Mouse (Mus musculus): ENCODE measurements around the gene Fstl4. TPM values are rescaled to one million over a fixed set of nuclear protein-coding genes. Genes with fewer than 3 reads are reported as not detected.

Fstl4 gene
- total RNA-seq, 1 experiment, result 0.09 TPM

GRCm38 (mm10) chr11:53069751-53070150 is 305.3 kb downstream of the Fstl4 start:
- no peaks in the 10 kb centered on the region for H3K36me3 ChIP-seq (ENCODE audit: control insufficient read depth, insufficient read depth, low read length, poor library complexity, severe bottlenecking)
- H3K4me3 ChIP-seq (ENCODE audit: insufficient read depth in 1 of 2, low read depth in 1 of 2, low read length in 2 of 2, poor library complexity in 1 of 2, severe bottlenecking in 1 of 2), result no peak overlapping the region
- H3K27ac ChIP-seq (ENCODE audit: insufficient read depth, low read depth, low read length, poor library complexity, severe bottlenecking), result no peak overlapping the region
- H3K9me3 ChIP-seq (ENCODE audit: control insufficient read depth, insufficient read depth, low read depth, low read length), result no peaks in the 10 kb centered on the region
- no peak for DNase-seq (ENCODE audit: low read depth, low spot score)
- no peaks in the 10 kb centered on the region for H3K4me1 ChIP-seq (ENCODE audit: control insufficient read depth in 2 of 2, insufficient read depth in 2 of 2, low read length in 2 of 2, poor library complexity in 1 of 2)
- H3K9ac ChIP-seq (ENCODE audit: insufficient read depth, low read depth, low read length, poor library complexity, severe bottlenecking), result no peak overlapping the region
- TF ChIP-seq ZNF384 (IDR thresholded peaks at IDR 0.05; ENCODE audit: low read depth, low read length) (no peak), MAFK (IDR thresholded peaks at IDR 0.05; ENCODE audit: insufficient read depth, low read depth, low read length) (no peak)
- in situ Hi-C loops (cut with MboI; ENCODE audit: low sequenced_read_pairs in 2 of 2, unreplicated experiment in 2 of 2), result no loop called here

GRCm38 (mm10) chr11:53071602-53072001 is 307.2 kb downstream of the Fstl4 start:
- H3K4me3 ChIP-seq (ENCODE audit: insufficient read depth in 1 of 2, low read depth in 1 of 2, low read length in 2 of 2, poor library complexity in 1 of 2, severe bottlenecking in 1 of 2), result no peak overlapping the region
- no peaks in the 10 kb centered on the region for H3K4me1 ChIP-seq (ENCODE audit: control insufficient read depth in 2 of 2, insufficient read depth in 2 of 2, low read length in 2 of 2, poor library complexity in 1 of 2)
- no peaks in the 10 kb centered on the region for H3K36me3 ChIP-seq (ENCODE audit: control insufficient read depth, insufficient read depth, low read length, poor library complexity, severe bottlenecking)
- no peak overlapping the region for H3K9ac ChIP-seq (ENCODE audit: insufficient read depth, low read depth, low read length, poor library complexity, severe bottlenecking)
- H3K9me3 ChIP-seq (ENCODE audit: control insufficient read depth, insufficient read depth, low read depth, low read length), result no peaks in the 10 kb centered on the region
- H3K27ac ChIP-seq (ENCODE audit: insufficient read depth, low read depth, low read length, poor library complexity, severe bottlenecking), result no peak overlapping the region
- TF ChIP-seq CHD2 (IDR thresholded peaks at IDR 0.05; ENCODE audit: low read depth, low read length), result no peak
- DNase-seq (ENCODE audit: low read depth, low spot score), result no peak
- in situ Hi-C loops (cut with MboI; ENCODE audit: low sequenced_read_pairs in 2 of 2, unreplicated experiment in 2 of 2), result no loop called here

GRCm38 (mm10) chr11:53077641-53078040 is 313.2 kb downstream of the Fstl4 start:
- TF ChIP-seq ZNF384 (IDR thresholded peaks at IDR 0.05; ENCODE audit: low read depth, low read length) (no peak), MAFK (IDR thresholded peaks at IDR 0.05; ENCODE audit: insufficient read depth, low read depth, low read length) (no peak), ZC3H11A (IDR thresholded peaks at IDR 0.05; ENCODE audit: borderline replicate concordance, low read depth, low read length) (no peak), CHD2 (IDR thresholded peaks at IDR 0.05; ENCODE audit: low read depth, low read length) (no peak), HCFC1 (IDR thresholded peaks at IDR 0.05; ENCODE audit: borderline replicate concordance, insufficient read depth, low read length) (no peak)
- in situ Hi-C loops (cut with MboI; ENCODE audit: low sequenced_read_pairs in 2 of 2, unreplicated experiment in 2 of 2), result no loop called here
- Histone ChIP-seq H3K36me3 (ENCODE audit: control insufficient read depth, insufficient read depth, low read length, poor library complexity, severe bottlenecking) (no peaks in the 10 kb centered on the region), H3K9me3 (ENCODE audit: control insufficient read depth, insufficient read depth, low read depth, low read length) (no peaks in the 10 kb centered on the region), H3K9ac (ENCODE audit: insufficient read depth, low read depth, low read length, poor library complexity, severe bottlenecking) (no peak overlapping the region), H3K4me3 (ENCODE audit: insufficient read depth in 1 of 2, low read depth in 1 of 2, low read length in 2 of 2, poor library complexity in 1 of 2, severe bottlenecking in 1 of 2) (no peak overlapping the region), H3K4me1 (ENCODE audit: control insufficient read depth in 2 of 2, insufficient read depth in 2 of 2, low read length in 2 of 2, poor library complexity in 1 of 2) (no peaks in the 10 kb centered on the region), H3K27ac (ENCODE audit: insufficient read depth, low read depth, low read length, poor library complexity, severe bottlenecking) (no peak overlapping the region)
- DNase-seq (ENCODE audit: low read depth, low spot score), result no peak

- Histone ChIP-seq H3K4me1 (ENCODE audit: control insufficient read depth in 2 of 2, insufficient read depth in 2 of 2, low read length in 2 of 2, poor library complexity in 1 of 2) (no peaks in the 10 kb centered on the region), H3K36me3 (ENCODE audit: control insufficient read depth, insufficient read depth, low read length, poor library complexity, severe bottlenecking) (no peaks in the 10 kb centered on the region), H3K4me3 (ENCODE audit: insufficient read depth in 1 of 2, low read depth in 1 of 2, low read length in 2 of 2, poor library complexity in 1 of 2, severe bottlenecking in 1 of 2) (no peak overlapping the region), H3K27ac (ENCODE audit: insufficient read depth, low read depth, low read length, poor library complexity, severe bottlenecking) (no peak overlapping the region), H3K9me3 (ENCODE audit: control insufficient read depth, insufficient read depth, low read depth, low read length) (no peaks in the 10 kb centered on the region), H3K9ac (ENCODE audit: insufficient read depth, low read depth, low read length, poor library complexity, severe bottlenecking) (no peak overlapping the region)
- DNase-seq (ENCODE audit: low read depth, low spot score), result no peak
- TF ChIP-seq ZNF384 (IDR thresholded peaks at IDR 0.05; ENCODE audit: low read depth, low read length) (no peak), MAFK (IDR thresholded peaks at IDR 0.05; ENCODE audit: insufficient read depth, low read depth, low read length) (no peak), CHD2 (IDR thresholded peaks at IDR 0.05; ENCODE audit: low read depth, low read length) (no peak), HCFC1 (IDR thresholded peaks at IDR 0.05; ENCODE audit: borderline replicate concordance, insufficient read depth, low read length) (no peak), ZC3H11A (IDR thresholded peaks at IDR 0.05; ENCODE audit: borderline replicate concordance, low read depth, low read length) (no peak)
- in situ Hi-C loops (cut with MboI; ENCODE audit: low sequenced_read_pairs in 2 of 2, unreplicated experiment in 2 of 2), result no loop called here
Measured at GRCm38 (mm10) chr11:53078419-53079334, 314.2 kb downstream of the Fstl4 start.

GRCm38 (mm10) chr11:53081310-53081709 is 316.9 kb downstream of the Fstl4 start:
- Histone ChIP-seq H3K4me3 (ENCODE audit: insufficient read depth in 1 of 2, low read depth in 1 of 2, low read length in 2 of 2, poor library complexity in 1 of 2, severe bottlenecking in 1 of 2) (no peak overlapping the region), H3K9me3 (ENCODE audit: control insufficient read depth, insufficient read depth, low read depth, low read length) (no peaks in the 10 kb centered on the region), H3K36me3 (ENCODE audit: control insufficient read depth, insufficient read depth, low read length, poor library complexity, severe bottlenecking) (no peaks in the 10 kb centered on the region), H3K9ac (ENCODE audit: insufficient read depth, low read depth, low read length, poor library complexity, severe bottlenecking) (no peak overlapping the region), H3K4me1 (ENCODE audit: control insufficient read depth in 2 of 2, insufficient read depth in 2 of 2, low read length in 2 of 2, poor library complexity in 1 of 2) (no peaks in the 10 kb centered on the region), H3K27ac (ENCODE audit: insufficient read depth, low read depth, low read length, poor library complexity, severe bottlenecking) (no peak overlapping the region)
- TF ChIP-seq ZC3H11A (IDR thresholded peaks at IDR 0.05; ENCODE audit: borderline replicate concordance, low read depth, low read length), result no peak
- no peak for TF ChIP-seq CHD2 (IDR thresholded peaks at IDR 0.05; ENCODE audit: low read depth, low read length)
- TF ChIP-seq ZNF384 (IDR thresholded peaks at IDR 0.05; ENCODE audit: low read depth, low read length), result no peak
- no peak for TF ChIP-seq HCFC1 (IDR thresholded peaks at IDR 0.05; ENCODE audit: borderline replicate concordance, insufficient read depth, low read length)
- no peak for TF ChIP-seq MAFK (IDR thresholded peaks at IDR 0.05; ENCODE audit: insufficient read depth, low read depth, low read length)
- no peak for DNase-seq (ENCODE audit: low read depth, low spot score)
- in situ Hi-C loops (cut with MboI; ENCODE audit: low sequenced_read_pairs in 2 of 2, unreplicated experiment in 2 of 2), result no loop called here

Data from ES-E14 (cell line).